Mouse (Mus musculus) myocyte (in vitro differentiated cells): ENCODE measurements around the gene Nelfe. TPM values are rescaled to one million over a fixed set of nuclear protein-coding genes. Genes with fewer than 3 reads are reported as not detected.
"Not testable (repeated sequence)": the region's sequence is repeated elsewhere in the genome, so short reads cannot be mapped to it uniquely, and the experiment has no call there.

Experiments used
- H3K27me3 ChIP-seq: one replicate; pipeline ENCODE4 v1.6.1; 2011; ENCODE audit not compliant: control insufficient read depth, insufficient read depth, insufficient read length
- H3K36me3 ChIP-seq: one replicate; pipeline ENCODE4 v1.6.1; 2011; ENCODE audit not compliant: control insufficient read depth, insufficient read depth
- H3K4me2 ChIP-seq: one replicate; pipeline ENCODE4 v1.6.1; 2011; ENCODE audit warnings: low read depth, control low read depth
- H3K4me3 ChIP-seq: one replicate; pipeline ENCODE4 v1.5.1; 2011; ENCODE audit warnings: mild to moderate bottlenecking, control low read depth, moderate library complexity
- H3K79me2 ChIP-seq: one replicate; pipeline ENCODE4 v1.6.1; 2011; ENCODE audit not compliant: control insufficient read depth, insufficient read depth
- H3ac ChIP-seq: one replicate; pipeline ENCODE4 v1.6.1; 2011; ENCODE audit not compliant: control insufficient read depth, insufficient read length
- CEBPB ChIP-seq: IDR thresholded peaks from 2 replicates; pipeline ENCODE4 v1.6.1; 2011; ENCODE audit warnings: mild to moderate bottlenecking, moderate library complexity; ENCODE audit not compliant: poor library complexity, insufficient read depth, severe bottlenecking
- E2F4 ChIP-seq: IDR thresholded peaks from one replicate; pipeline ENCODE4 v1.6.1; 2011; ENCODE audit warnings: mild to moderate bottlenecking, control low read depth, moderate library complexity; ENCODE audit not compliant: insufficient read depth
- MAX ChIP-seq: IDR thresholded peaks from one replicate; pipeline ENCODE4 v1.6.1; 2011; ENCODE audit warnings: low read depth, mild to moderate bottlenecking, control low read depth
- MYOD1 ChIP-seq, 3 experiments: IDR thresholded peaks; one replicate each; pipeline ENCODE4 v1.6.1; 2011; ENCODE audit warnings: control low read depth in 2 of 3, low read depth in 2 of 3, mild to moderate bottlenecking in 2 of 3, moderate library complexity in 1 of 3; ENCODE audit not compliant: insufficient read length in 2 of 3, control insufficient read depth in 1 of 3
- MYOG ChIP-seq, 3 experiments: IDR thresholded peaks; one replicate each; pipeline ENCODE4 v1.6.1; 2011; ENCODE audit warnings: control low read depth in 2 of 3, low read depth in 2 of 3, mild to moderate bottlenecking in 2 of 3; ENCODE audit not compliant: insufficient read length in 2 of 3, control insufficient read depth in 1 of 3, insufficient read depth in 1 of 3
- POLR2A ChIP-seq: IDR thresholded peaks from one replicate; pipeline ENCODE4 v1.6.1; 2011; ENCODE audit warnings: low read depth, mild to moderate bottlenecking, control low read depth, moderate library complexity; ENCODE audit not compliant: insufficient read length
- POLR2AphosphoS2 ChIP-seq: IDR thresholded peaks from one replicate; pipeline ENCODE4 v1.6.1; 2011; ENCODE audit warnings: low read depth, control low read depth; ENCODE audit not compliant: insufficient read length
- REST ChIP-seq: IDR thresholded peaks from one replicate; pipeline ENCODE4 v1.6.1; 2011; ENCODE audit warnings: mild to moderate bottlenecking, control low read depth, moderate library complexity; ENCODE audit not compliant: insufficient read depth, insufficient read length
- SRF ChIP-seq: IDR thresholded peaks from one replicate; pipeline ENCODE4 v1.6.1; 2011; ENCODE audit warnings: low read depth; ENCODE audit not compliant: control insufficient read depth, insufficient read length
- TCF12 ChIP-seq: IDR thresholded peaks from one replicate; pipeline ENCODE4 v1.6.1; 2011; ENCODE audit warnings: mild to moderate bottlenecking, control low read depth; ENCODE audit not compliant: poor library complexity, insufficient read depth, severe bottlenecking
- TCF3 ChIP-seq: IDR thresholded peaks from one replicate; pipeline ENCODE4 v1.6.1; 2011; ENCODE audit warnings: low read depth, control low read depth; ENCODE audit not compliant: insufficient read length
- USF1 ChIP-seq: IDR thresholded peaks from one replicate; pipeline ENCODE4 v1.6.1; 2011; ENCODE audit warnings: low read depth, mild to moderate bottlenecking, control low read depth, moderate library complexity
- polyA plus RNA-seq: library from polyadenylated mRNA; unstranded; fragments of >200 nt; fragmentation: generic; extraction: Trizol; gene quantifications from one replicate; pipeline ENCODE4 v1.2.1, GENCODE M21; 2012; ENCODE audit warnings: missing spikeins

The Nelfe gene
- polyA plus RNA-seq, 1 experiment, result 60.0 TPM

GRCm38 (mm10) chr17:34807176-34807575 lies 43.0 kb upstream of the Nelfe start:
- Histone ChIP-seq H3K27me3 (peaks cover 5% of the 10 kb centered on the region), H3K36me3 (no peaks in the 10 kb centered on the region), H3K4me3 (no peak overlapping the region), H3K4me2 (no peak overlapping the region), H3K79me2 (no peaks in the 10 kb centered on the region), H3ac (no peak overlapping the region)
- TF ChIP-seq MAX (no peak), POLR2AphosphoS2 (no peak), MYOG (IDR thresholded peaks at IDR 0.05; ENCODE audit: control insufficient read depth in 1 of 3, insufficient read depth in 1 of 3, insufficient read length in 2 of 3, low read depth in 2 of 3) (no peak), TCF3 (no peak), POLR2A (no peak), MYOD1 (IDR thresholded peaks at IDR 0.05; ENCODE audit: control insufficient read depth in 1 of 3, insufficient read length in 2 of 3, low read depth in 2 of 3) (no peak), E2F4 (no peak), REST (no peak), CEBPB (no peak), TCF12 (no peak), SRF (no peak), USF1 (no peak)

GRCm38 (mm10) chr17:34808599-34809205 lies 41.5 kb upstream of the Nelfe start:
- TF ChIP-seq POLR2A (no peak), MAX (no peak)
- Histone ChIP-seq H3K79me2 (no peaks in the 10 kb centered on the region), H3K4me2 (no peak overlapping the region), H3K4me3 (no peak overlapping the region), H3ac (no peak overlapping the region), H3K36me3 (no peaks in the 10 kb centered on the region), H3K27me3 (no peaks in the 10 kb centered on the region)

- H3K36me3 ChIP-seq, H3K4me3 ChIP-seq, H3K27me3 ChIP-seq, H3ac ChIP-seq, H3K79me2 ChIP-seq, H3K4me2 ChIP-seq: not testable (repeated sequence)
Observed at GRCm38 (mm10) chr17:34810411-34810810, 39.8 kb upstream of the Nelfe start.

- H3ac ChIP-seq, H3K79me2 ChIP-seq, H3K4me2 ChIP-seq, H3K4me3 ChIP-seq, H3K27me3 ChIP-seq, H3K36me3 ChIP-seq: not testable (repeated sequence)
Observed at GRCm38 (mm10) chr17:34810811-34811210, 39.4 kb upstream of the Nelfe start.

GRCm38 (mm10) chr17:34811275-34811674 lies 38.9 kb upstream of the Nelfe start:
- Histone ChIP-seq H3K4me3 (no peak overlapping the region), H3ac (no peak overlapping the region), H3K36me3 (no peaks in the 10 kb centered on the region), H3K79me2 (no peaks in the 10 kb centered on the region), H3K4me2 (no peak overlapping the region), H3K27me3 (no peaks in the 10 kb centered on the region)
- TF ChIP-seq SRF, result no peak
- TF ChIP-seq MYOG (IDR thresholded peaks at IDR 0.05; ENCODE audit: control insufficient read depth in 1 of 3, insufficient read depth in 1 of 3, insufficient read length in 2 of 3, low read depth in 2 of 3), result no peak
- no peak for TF ChIP-seq POLR2AphosphoS2
- no peak for TF ChIP-seq MAX
- TF ChIP-seq REST, result no peak
- TF ChIP-seq TCF3, result no peak
- TF ChIP-seq MYOD1 (IDR thresholded peaks at IDR 0.05; ENCODE audit: control insufficient read depth in 1 of 3, insufficient read length in 2 of 3, low read depth in 2 of 3), result no peak
- no peak for TF ChIP-seq POLR2A
- no peak for TF ChIP-seq USF1
- TF ChIP-seq CEBPB, result no peak
- TF ChIP-seq TCF12, result no peak
- no peak for TF ChIP-seq E2F4

GRCm38 (mm10) chr17:34813747-34814146 lies 36.4 kb upstream of the Nelfe start:
- not testable (repeated sequence) for H3K36me3 ChIP-seq, H3K4me2 ChIP-seq, H3K4me3 ChIP-seq, H3K27me3 ChIP-seq, H3ac ChIP-seq, H3K79me2 ChIP-seq
